In genomic region chr6:141495634-141496418, GRCm38 (mm10) we compare ENCODE assay signal across 10 mouse cellular contexts. TPM values are rescaled to one million over a fixed set of nuclear protein-coding genes. Genes with fewer than 3 reads are reported as not detected.
DNase-seq lines count a peak whose midpoint lies in the region; ATAC-seq and TF ChIP-seq lines count a peak whose summit lies in the region.
"Had no signal": no experiment of that assay in that cellular context is flagged by ENCODE, and none has a peak within 500 bp of the region (broad histone marks: within the 10 kb centered on the region; RNA-seq: fewer than 3 reads in every experiment).

No protein-coding gene starts in this region.

- DNase-seq in layer of hippocampus, adult 11-12 months (ENCODE audit: low spot score): peak; percentile 19
- no peak for DNase-seq in layer of hippocampus, postnatal 25 days (ENCODE audit: extremely low spot score in 1 of 2, low spot score in 1 of 2)
- DNase-seq in gastrocnemius, adult 18-20 months (ENCODE audit: low spot score): no peak
- no peak for DNase-seq in lung, postnatal 0 days (ENCODE audit: low spot score)
- DNase-seq: gastrocnemius, adult 2 months; lung, postnatal 4 days had no signal

- 0 out of 2 replicates have a peak overlapping the region, but pooled peaks have one; percentile 13 for H3K4me2 ChIP-seq in hindbrain, embryonic 12.5 days (replicated peaks)
- H3K4me2 ChIP-seq in midbrain, embryonic 13.5 days (replicated peaks): 0 out of 2 replicates have a peak overlapping the region, but pooled peaks have one; percentile 9
- H3K4me2 ChIP-seq in intestine, embryonic 15.5 days (replicated peaks): no peak overlapping the region
- H3K4me2 ChIP-seq in lung, postnatal 0 days (replicated peaks; ENCODE audit: low read depth, low read length): no peak overlapping the region

- H3K4me3 ChIP-seq in cortical plate, adult 2 months (ENCODE audit: insufficient read depth, low read length): no peak overlapping the region
- no peak overlapping the region for H3K4me3 ChIP-seq in hindbrain, embryonic 12.5 days
- no peak overlapping the region for H3K4me3 ChIP-seq in midbrain, embryonic 13.5 days (replicated peaks)
- no peak overlapping the region for H3K4me3 ChIP-seq in intestine, embryonic 15.5 days (replicated peaks)
- no peak overlapping the region for H3K4me3 ChIP-seq in lung, postnatal 0 days (ENCODE audit: low read depth, low read length)
- H3K4me3 ChIP-seq: gastrocnemius, adult 2 months had no signal

- H3K36me3 ChIP-seq in hindbrain, embryonic 12.5 days: no peaks in the 10 kb centered on the region
- no peaks in the 10 kb centered on the region for H3K36me3 ChIP-seq in midbrain, embryonic 13.5 days
- H3K36me3 ChIP-seq in intestine, embryonic 15.5 days: peaks cover 17% of the 10 kb centered on the region
- no peaks in the 10 kb centered on the region for H3K36me3 ChIP-seq in lung, postnatal 0 days (ENCODE audit: insufficient read depth, low read length)

- H3K4me1 ChIP-seq in cortical plate, adult 2 months (ENCODE audit: control insufficient read depth, insufficient read depth, low read length): no peaks in the 10 kb centered on the region; the same call in 1 of the 2 replicates
- peaks cover 9% of the 10 kb centered on the region; the same call in 1 of the 2 replicates for H3K4me1 ChIP-seq in hindbrain, embryonic 12.5 days
- peaks cover 18% of the 10 kb centered on the region for H3K4me1 ChIP-seq in midbrain, embryonic 13.5 days (replicated peaks)
- H3K4me1 ChIP-seq in intestine, embryonic 15.5 days (replicated peaks): no peaks in the 10 kb centered on the region
- H3K4me1 ChIP-seq in lung, postnatal 0 days (ENCODE audit: insufficient read depth, low read depth, low read length): no peaks in the 10 kb centered on the region

- 7% methylated on average over 13 of the region's 13 CpGs for WGBS in hindbrain, embryonic 12.5 days
- WGBS in midbrain, embryonic 13.5 days: 4% methylated on average over 13 of the region's 13 CpGs
- WGBS in intestine, embryonic 15.5 days: 44% methylated on average over 13 of the region's 13 CpGs
- WGBS in lung, postnatal 0 days: 33% methylated on average over 13 of the region's 13 CpGs

- H3K27ac ChIP-seq in cortical plate, adult 2 months (ENCODE audit: insufficient read depth, low read length): peak overlapping the region; percentile 29
- H3K27ac ChIP-seq in hindbrain, embryonic 12.5 days: no peak overlapping the region
- H3K27ac ChIP-seq in midbrain, embryonic 13.5 days: peak overlapping the region; percentile 49
- no peak overlapping the region for H3K27ac ChIP-seq in intestine, embryonic 15.5 days
- no peak overlapping the region for H3K27ac ChIP-seq in lung, postnatal 0 days (ENCODE audit: low read length)
- H3K27ac ChIP-seq: gastrocnemius, adult 2 months had no signal

- H3K9me3 ChIP-seq in hindbrain, embryonic 12.5 days (replicated peaks): no peaks in the 10 kb centered on the region
- H3K9me3 ChIP-seq in midbrain, embryonic 13.5 days: no peaks in the 10 kb centered on the region
- H3K9me3 ChIP-seq in intestine, embryonic 15.5 days: no peaks in the 10 kb centered on the region
- H3K9me3 ChIP-seq in lung, postnatal 0 days (ENCODE audit: low read length): no peaks in the 10 kb centered on the region

- ATAC-seq in hindbrain, embryonic 12.5 days (ENCODE audit: low FRiP score): peak; percentile 91
- peak; percentile 94 for ATAC-seq in midbrain, embryonic 13.5 days
- no peak for ATAC-seq in intestine, embryonic 15.5 days
- no peak for ATAC-seq in lung, postnatal 0 days

- H3K9ac ChIP-seq in hindbrain, embryonic 12.5 days: no peak overlapping the region
- H3K9ac ChIP-seq in midbrain, embryonic 13.5 days (replicated peaks): no peak overlapping the region
- no peak overlapping the region for H3K9ac ChIP-seq in intestine, embryonic 15.5 days
- no peak overlapping the region for H3K9ac ChIP-seq in lung, postnatal 0 days (replicated peaks; ENCODE audit: low read depth)

- TF ChIP-seq POLR2A in cortical plate, adult 2 months (IDR thresholded peaks at IDR 0.05; ENCODE audit: extremely low read depth, insufficient read depth, low read length): no peak

- no peak for TF ChIP-seq CTCF in cortical plate, adult 2 months (IDR thresholded peaks at IDR 0.05; ENCODE audit: extremely low read depth, insufficient read depth, low read length)
- no peak for TF ChIP-seq CTCF in lung, postnatal 0 days (IDR thresholded peaks at IDR 0.05)

- TF ChIP-seq EP300 in lung, postnatal 0 days (IDR thresholded peaks at IDR 0.05): no peak

- H3K27me3 ChIP-seq in hindbrain, embryonic 12.5 days: peaks cover 4% of the 10 kb centered on the region; the same call in 1 of the 2 replicates
- H3K27me3 ChIP-seq in midbrain, embryonic 13.5 days: peaks cover 14% of the 10 kb centered on the region; the same call in 1 of the 2 replicates
- no peaks in the 10 kb centered on the region for H3K27me3 ChIP-seq in intestine, embryonic 15.5 days (replicated peaks)
- H3K27me3 ChIP-seq in lung, postnatal 0 days (replicated peaks; ENCODE audit: insufficient read depth, low read length): no peaks in the 10 kb centered on the region

RNA-seq across cellular contexts. Expression of gene Slco1c1, which starts 28.3 kb away (rescaled TPM):
- 10 to 100 TPM; 54.4 to 64.3 TPM for total RNA-seq in layer of hippocampus, postnatal 25 days (2021)
- polyA plus RNA-seq in cortical plate, adult 2 months (2012; rRNA removed): 55.8 and 56.1 TPM in 2 replicates
- polyA plus RNA-seq in hindbrain, embryonic 12.5 days (2016; fragmentation: Nextera tagmentation; extraction: Ambion mirVana): 6.3 and 8.7 TPM in 2 replicates
- 6.4 and 6.9 TPM in 2 replicates for polyA plus RNA-seq in midbrain, embryonic 13.5 days (2015; fragmentation: Nextera tagmentation; extraction: Ambion mirVana)
- not detected for total RNA-seq in gastrocnemius, adult 18-20 months (2021)
- 0.19 and 0.20 TPM in 2 replicates for polyA plus RNA-seq in intestine, embryonic 15.5 days (2015; fragmentation: Nextera tagmentation; extraction: Ambion mirVana)
- 0.07 and 0.17 TPM in 2 replicates for polyA plus RNA-seq in lung, postnatal 0 days (2015; fragmentation: Nextera tagmentation; extraction: Ambion mirVana)
- total RNA-seq: gastrocnemius, adult 2 months had no signal

Comparison
In these comparisons a context has a peak if more than half of its experiments do, and no peak if none do; other contexts are left out.
1. H3K27ac ChIP-seq: peak in cortical plate, adult 2 months (single experiment) and midbrain, embryonic 13.5 days (single experiment); none in hindbrain, embryonic 12.5 days (single experiment), intestine, embryonic 15.5 days (single experiment) and lung, postnatal 0 days (single experiment).
2. ATAC-seq: peak in hindbrain, embryonic 12.5 days (single experiment) and midbrain, embryonic 13.5 days (single experiment); none in intestine, embryonic 15.5 days (single experiment) and lung, postnatal 0 days (single experiment).
3. H3K4me2 ChIP-seq: peak in hindbrain, embryonic 12.5 days (single experiment) and midbrain, embryonic 13.5 days (single experiment); none in intestine, embryonic 15.5 days (single experiment) and lung, postnatal 0 days (single experiment).